Mouse (Mus musculus) left cerebral cortex, adult 9 months (tissue): ENCODE measurements around the gene Olfr828.

Experiments used
- DNase-seq, 2 experiments: peaks; one replicate each; pipeline ENCODE4 v3.0.0; 2022; ENCODE audit warnings: low spot score in 2 of 2

The Olfr828 gene

GRCm38 (mm10) chr9:18819426-18819825 lies at the start of gene Olfr828:
Olfr828 (minus strand) TSS chr9:18819526.
- DNase-seq: no peak

DNA sequence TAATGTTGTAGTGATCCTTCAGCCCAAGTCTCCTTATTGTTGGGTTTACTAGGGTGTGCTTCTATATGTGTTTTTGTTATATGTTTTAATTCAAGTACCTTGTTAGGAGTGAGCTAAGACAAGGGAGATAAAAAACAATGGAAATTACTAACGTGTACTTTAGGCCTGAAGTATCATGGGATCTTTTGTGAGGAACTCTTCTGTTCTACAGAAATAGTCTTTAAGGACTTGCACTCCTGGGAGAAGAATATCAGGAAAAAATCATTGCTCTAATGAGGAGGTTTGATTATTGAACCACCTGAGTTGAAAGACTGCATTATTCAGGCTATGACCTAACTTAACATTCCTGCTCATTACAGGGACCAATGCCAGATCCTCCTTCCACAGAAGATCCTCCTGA lies 35.3 kb upstream of the Olfr828 start, which contains the start of gene Olfr829:
Olfr829 (plus strand) TSS at position 301 of the 400 bp plus-strand sequence.
- no peak for DNase-seq

DNA sequence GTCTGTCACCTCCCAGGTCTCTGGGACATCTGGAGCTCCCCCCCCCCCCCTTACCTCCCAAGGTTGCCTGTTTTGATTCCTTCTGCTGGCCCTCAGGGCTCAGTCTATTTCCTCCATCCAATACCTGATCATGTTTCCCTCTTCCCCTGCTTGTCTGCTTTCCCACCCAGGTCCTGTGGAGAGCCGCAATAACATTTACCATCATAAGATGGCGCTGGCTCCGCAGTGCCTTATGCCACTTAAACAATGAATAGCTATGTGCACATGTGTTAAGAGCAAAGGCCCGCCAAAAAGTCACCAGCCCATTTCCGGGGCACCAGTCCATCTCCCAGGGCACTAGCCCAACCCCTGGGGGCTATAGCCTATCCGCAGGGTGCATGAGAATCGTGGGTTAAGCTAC lies 34.0 kb downstream of the Olfr828 start:
- no peak for DNase-seq

DNA sequence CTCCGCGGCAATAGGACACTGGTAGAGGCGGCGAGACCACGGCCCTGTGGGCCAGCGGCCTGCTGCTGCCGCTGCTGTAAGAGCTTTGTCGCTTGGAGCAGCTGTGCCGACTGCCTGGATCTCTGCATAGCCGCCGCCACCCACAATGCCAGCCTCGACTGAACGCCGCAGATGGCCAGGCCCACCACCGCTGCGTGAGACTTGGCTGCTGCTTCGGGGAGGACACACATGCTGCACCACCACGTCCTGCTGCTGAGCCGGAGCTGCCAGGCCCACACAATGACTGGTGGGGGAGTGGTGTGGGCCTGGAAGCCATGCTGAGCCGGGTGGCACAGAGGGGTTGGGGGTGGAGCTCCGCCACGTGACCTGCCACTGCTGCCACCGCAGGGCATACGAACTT lies 39.9 kb downstream of the Olfr828 start:
- peak in 1 of 2 experiments; percentile 17 for DNase-seq

GRCm38 (mm10) chr9:18778981-18779380 lies 40.3 kb downstream of the Olfr828 start:
- no peak for DNase-seq
